Mouse (Mus musculus): ENCODE results near the gene Slc38a8.
A peak's percentile ranks its signal among the peaks of the same experiment; 100 is the strongest.

- no peak for TF ChIP-seq MAX (IDR thresholded peaks at IDR 0.05; ENCODE audit: low read length)
- TF ChIP-seq CTCF (IDR thresholded peaks at IDR 0.05 in 2 of 3, conservative IDR thresholded peaks at IDR 0.05 in 1 of 3; ENCODE audit: control insufficient read depth in 1 of 3, insufficient read depth in 1 of 3, low read depth in 2 of 3, low read length in 3 of 3, poor library complexity in 1 of 3, severe bottlenecking in 1 of 3), result no peak
- TF ChIP-seq HCFC1 (IDR thresholded peaks at IDR 0.05; ENCODE audit: low read depth, low read length), result no peak
- peak; percentile 47; the same call in 1 of the 2 replicates for TF ChIP-seq TCF12 (IDR thresholded peaks at IDR 0.05; ENCODE audit: low read depth, low read length)
- no peak for TF ChIP-seq SMC3 (IDR thresholded peaks at IDR 0.05; ENCODE audit: low read depth, low read length)
- no peak for TF ChIP-seq USF1 (IDR thresholded peaks at IDR 0.05; ENCODE audit: low read depth, low read length)
- TF ChIP-seq UBTF (IDR thresholded peaks at IDR 0.05; ENCODE audit: borderline replicate concordance, insufficient read depth, low read depth, low read length), result no peak
- no peak for TF ChIP-seq MAFK (IDR thresholded peaks at IDR 0.05; ENCODE audit: borderline replicate concordance, low read depth, low read length)
- peak; percentile 63 for TF ChIP-seq GATA1 (IDR thresholded peaks at IDR 0.05; ENCODE audit: low read depth, low read length)
Measured at GRCm38 (mm10) chr8:119511722-119512121, 10.2 kb upstream of the Slc38a8 start.
